Mouse (Mus musculus) stomach, postnatal 0 days (tissue): ENCODE measurements around the gene Mapk8ip1.

Experiments used
- CTCF ChIP-seq: IDR thresholded peaks from 2 replicates; pipeline ENCODE4 v1.5.1; 2016; ENCODE audit warnings: antibody characterized with exemption, low read depth, mild to moderate bottlenecking, moderate library complexity
- EP300 ChIP-seq: optimal IDR thresholded peaks from 2 replicates; pipeline ENCODE3; 2016; ENCODE audit warnings: antibody characterized with exemption

DNA sequence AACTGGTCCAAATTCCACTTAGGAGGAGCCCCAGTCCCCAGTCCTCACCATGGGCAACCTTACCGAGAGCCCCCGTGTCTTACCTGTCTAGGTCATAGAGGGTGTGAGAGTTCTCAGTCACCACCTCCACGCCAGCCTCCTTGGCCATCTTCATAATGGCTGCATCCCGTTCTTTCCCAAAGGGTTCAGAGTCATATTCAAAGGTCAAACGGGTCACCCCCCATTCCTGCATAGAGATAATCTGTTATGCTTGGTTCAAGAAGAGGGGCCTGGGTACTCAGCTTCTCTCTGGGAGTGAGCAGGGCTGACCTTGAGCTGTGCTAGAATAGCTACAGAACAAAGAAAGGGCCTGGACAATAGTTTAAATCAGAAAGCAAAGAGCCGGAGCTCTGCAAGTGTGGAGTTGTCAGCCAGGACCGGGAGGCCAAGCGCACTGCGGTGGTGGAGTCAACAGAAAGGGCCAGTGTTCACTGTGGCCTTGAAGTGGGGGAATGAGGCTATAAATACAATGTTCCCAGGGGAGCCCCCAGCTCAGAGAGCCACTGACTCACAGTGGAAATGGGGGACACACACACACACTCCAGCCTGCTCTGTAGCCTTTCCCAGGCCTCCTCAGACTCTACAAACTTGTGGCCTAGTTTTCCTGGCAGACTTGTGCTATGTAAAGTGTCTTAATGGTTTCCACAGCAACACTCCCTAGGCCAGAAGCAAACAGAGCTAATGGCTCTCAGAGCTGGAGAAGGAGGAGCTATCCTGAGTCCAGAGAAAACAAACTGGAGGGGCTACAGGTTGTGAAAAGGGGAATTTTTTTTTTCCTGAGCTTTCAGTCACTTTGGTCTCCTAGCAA lies 23.6 kb upstream of the Mapk8ip1 start:
- TF ChIP-seq CTCF (no peak), EP300 (no peak)
